Mouse (Mus musculus) ovary, adult 18-20 months (tissue): Measurements from ENCODE around the gene Rsph1.

Source experiments
- DNase-seq: peaks from one replicate; pipeline ENCODE4 v3.0.0; 2022; ENCODE audit warnings: low spot score, mixed read lengths

Rsph1 gene

DNA sequence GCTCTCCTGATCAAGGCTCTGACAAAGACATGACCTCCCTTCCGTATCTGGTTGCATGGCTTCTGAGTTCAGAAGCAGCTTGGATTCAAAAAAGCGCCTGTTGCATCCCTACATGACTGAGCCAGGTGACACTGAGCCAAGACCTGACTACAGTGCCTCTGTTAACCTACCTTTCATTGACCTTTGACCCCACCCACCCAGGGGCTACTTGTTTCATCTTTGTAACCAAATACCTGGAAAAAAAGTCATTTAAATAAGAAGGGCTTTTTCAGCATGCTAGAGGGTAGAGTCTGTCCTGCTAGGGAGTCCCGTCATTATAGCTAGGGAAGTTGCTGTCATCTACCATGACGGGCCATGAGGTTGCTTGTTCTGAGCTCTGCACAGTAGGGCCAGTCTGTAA, 26.2 kb upstream of the Rsph1 start:
- DNase-seq, result no peak

DNA sequence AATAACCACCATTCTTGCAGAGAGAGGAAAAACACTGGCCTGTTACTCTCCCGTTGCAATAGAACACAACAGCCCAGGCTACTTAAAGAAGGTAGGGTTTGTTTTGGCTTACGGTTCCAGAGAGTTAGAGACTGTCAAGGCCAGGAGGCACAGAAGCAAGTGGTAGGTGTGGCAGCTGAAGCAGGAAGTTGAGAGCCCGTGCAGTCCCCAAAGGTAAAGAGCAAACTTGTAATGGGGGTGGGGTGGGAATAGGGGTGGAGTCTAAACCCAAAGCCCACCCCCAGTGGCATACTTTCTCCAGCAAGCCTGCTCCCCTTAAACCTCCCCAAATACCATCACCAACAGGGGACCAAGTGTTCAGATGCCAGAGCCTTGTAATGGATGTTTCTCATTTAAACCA, 23.6 kb upstream of the Rsph1 start:
- DNase-seq, result no peak

DNA sequence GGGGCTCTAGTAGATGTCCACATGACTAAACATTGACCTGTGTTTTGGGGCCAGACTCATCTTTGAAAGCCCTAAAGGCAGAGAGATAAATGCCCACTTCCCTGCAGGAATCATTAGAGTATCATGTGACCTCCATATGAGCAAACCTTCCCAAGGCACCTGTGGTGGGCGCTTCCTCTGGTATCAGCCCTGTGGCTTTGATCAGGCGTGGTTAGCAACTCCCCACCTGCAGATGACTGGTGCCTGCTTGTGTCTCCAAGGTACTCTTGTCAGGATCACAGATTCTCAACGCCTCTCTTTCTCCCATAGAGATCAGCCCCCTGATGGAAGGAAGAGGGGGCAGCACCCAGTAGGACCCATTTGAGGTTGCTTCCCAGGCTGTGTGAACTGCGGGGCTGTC, 22.8 kb upstream of the Rsph1 start:
- no peak for DNase-seq

DNA sequence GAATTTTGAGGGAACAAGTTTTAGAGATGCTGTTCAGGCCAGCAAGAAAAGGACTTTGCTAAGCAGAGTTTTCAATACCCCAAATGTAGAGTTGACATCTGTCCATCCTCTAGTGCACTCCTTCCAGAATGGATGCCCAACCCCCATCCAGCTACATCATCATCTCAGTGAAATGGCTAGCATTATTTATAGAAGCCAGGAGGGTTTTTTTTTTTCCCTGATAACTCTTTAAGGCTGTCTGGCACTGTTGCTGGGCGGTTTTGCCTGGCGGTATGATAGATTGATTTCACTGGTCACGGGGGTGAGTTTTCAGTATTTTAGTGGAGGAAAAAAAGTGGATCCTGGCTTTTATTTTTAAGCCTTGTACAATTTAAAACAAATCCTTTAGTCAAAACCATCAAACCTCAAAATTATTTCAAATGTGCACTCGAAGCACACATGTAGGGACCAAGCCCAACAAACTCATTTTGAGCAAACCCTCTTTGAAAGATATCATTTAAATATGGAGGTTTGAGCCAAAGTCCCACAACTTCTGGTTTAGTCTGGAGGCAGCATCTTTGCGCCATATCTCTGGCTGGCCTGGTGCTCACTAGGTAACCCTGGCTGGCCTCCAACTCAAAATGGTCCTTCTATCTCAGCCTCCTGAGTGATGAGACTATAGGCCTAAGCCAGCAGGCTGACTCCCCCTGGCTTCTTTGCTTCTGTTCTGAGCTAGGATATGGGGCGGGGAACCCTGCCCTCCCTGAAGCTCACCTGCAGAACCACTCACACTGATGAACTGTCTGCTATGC, 21.4 kb upstream of the Rsph1 start:
- DNase-seq, result no peak

DNA sequence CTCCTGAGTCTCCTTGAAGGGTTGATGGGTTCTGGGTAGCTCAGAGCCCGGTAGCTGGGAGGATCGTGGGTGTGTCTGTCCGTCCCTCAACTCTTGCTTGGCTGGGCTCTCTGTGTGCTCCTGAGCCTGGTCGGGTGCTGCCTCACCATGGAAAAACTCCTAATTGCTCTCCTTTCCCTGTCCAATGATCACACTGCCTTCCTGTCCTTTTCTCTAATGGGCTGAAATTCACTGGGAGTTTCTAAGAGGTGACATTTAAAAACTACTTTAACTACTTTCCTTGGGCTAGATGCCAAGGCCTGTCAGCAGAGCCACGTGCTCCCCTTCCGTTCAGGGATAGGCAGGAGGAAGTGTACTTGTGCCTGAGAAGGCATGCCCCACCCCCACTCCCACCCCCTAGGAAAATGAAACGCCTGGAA, 20.3 kb upstream of the Rsph1 start:
- DNase-seq, result no peak

DNA sequence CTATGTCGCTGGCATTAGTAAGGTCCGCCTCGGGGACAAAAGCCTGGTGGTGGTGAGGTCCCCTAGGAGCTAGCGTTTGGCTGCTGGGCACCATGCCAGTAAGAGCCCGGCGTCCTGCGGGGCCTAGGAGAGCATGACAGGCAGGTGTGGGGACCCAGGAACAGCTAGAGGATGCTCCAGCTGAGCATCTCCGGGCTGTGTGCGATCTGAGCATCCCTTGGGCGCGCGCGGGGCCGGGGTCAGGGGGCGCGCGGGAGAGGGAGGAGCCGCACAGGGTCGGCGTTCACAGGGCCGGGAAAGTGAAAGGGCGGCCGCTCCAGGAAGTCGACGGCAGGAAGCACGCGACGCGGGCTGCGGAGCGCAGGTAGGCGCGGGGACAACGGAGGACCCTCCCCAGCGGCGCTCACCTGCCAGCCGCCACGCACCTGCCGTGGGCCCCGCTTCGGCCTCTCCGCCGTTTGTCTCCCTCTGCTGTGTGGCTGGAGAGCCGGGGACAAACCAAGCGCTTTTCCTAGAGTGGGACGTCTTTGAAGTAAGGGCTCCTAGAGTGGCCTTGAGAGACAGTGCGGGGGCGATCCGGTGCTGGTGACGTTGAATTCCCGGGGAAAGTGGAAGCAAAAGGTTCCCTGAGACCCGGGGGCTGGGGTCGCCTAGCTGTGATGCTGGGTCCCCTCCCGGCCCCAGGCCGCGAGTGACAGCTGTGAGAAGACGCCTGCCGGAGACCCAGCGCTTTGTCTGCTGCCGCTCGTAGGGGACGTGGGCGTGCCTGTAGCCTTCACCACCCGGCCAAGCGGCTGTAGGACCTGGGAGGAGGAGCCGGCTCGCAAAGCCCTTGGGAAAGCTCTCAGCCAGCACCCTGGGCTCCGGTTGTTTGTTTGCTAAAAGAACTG, 19.0 kb upstream of the Rsph1 start:
- DNase-seq, result peak; percentile 83

- DNase-seq, result no peak
These were observed 18.2 kb upstream of the Rsph1 start for GRCm38 (mm10) chr17:31295215-31295891.

- no peak for DNase-seq
These were observed 17.4 kb upstream of the Rsph1 start for GRCm38 (mm10) chr17:31294363-31295214.

- no peak for DNase-seq
These were observed 13.7 kb upstream of the Rsph1 start for GRCm38 (mm10) chr17:31290859-31291258.

- DNase-seq, result no peak
These were observed 13.1 kb upstream of the Rsph1 start for GRCm38 (mm10) chr17:31290311-31290710.

GRCm38 (mm10) chr17:31288999-31289726, 12.0 kb upstream of the Rsph1 start:
- DNase-seq, result no peak

- DNase-seq, result no peak
These were observed 10.0 kb upstream of the Rsph1 start for GRCm38 (mm10) chr17:31287216-31287615.

DNA sequence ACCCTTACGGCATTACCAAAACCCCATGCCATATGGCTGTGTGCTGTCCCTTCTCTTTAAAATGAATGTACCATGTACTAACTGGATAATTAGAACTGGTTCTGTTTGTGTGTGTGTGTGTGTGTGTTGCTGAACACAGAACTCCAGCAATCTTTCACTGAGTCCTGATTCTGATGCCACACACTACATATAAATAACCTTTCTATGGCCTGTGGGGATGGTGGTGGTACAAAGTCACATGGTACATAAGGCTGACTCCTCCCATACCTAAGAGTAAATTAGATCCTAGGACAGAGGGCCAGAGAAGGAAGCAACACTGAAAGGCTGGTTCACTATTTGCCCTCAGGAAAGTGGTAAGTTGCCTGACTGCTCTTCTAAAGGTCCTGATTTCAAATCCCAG, 9.3 kb upstream of the Rsph1 start, which contains the start of gene Slc37a1:
Slc37a1 (plus strand) TSS at position 301 of the 400 bp plus-strand sequence.
- DNase-seq, result no peak

GRCm38 (mm10) chr17:31285867-31286266, 8.7 kb upstream of the Rsph1 start:
- DNase-seq, result no peak

- no peak for DNase-seq
These were observed 5.5 kb upstream of the Rsph1 start for GRCm38 (mm10) chr17:31282687-31283053.

- no peak for DNase-seq
These were observed 4.9 kb upstream of the Rsph1 start for GRCm38 (mm10) chr17:31281830-31282686.

DNA sequence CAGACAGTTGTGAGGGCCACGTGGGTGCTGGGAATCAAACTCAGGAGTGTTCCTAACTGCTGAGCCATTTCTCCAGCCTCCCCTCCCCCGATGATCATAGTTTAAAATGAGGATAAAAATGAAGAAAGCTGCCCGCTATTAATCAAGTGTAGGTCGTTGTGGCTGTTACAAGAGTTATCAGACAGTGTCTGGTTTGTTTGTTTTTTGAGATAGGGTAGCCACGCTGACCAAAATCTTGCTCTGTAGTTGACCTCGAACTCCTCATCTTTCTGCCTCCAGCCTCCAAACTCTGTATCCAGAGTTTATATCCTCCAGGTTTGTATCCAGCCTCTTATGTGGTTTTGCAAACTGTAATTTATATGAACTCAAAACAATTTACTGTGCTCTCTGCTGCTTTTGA, 3.1 kb upstream of the Rsph1 start:
- no peak for DNase-seq

GRCm38 (mm10) chr17:31279541-31279940, 2.4 kb upstream of the Rsph1 start:
- no peak for DNase-seq

GRCm38 (mm10) chr17:31277931-31278330, 748 bp upstream of the Rsph1 start:
- no peak for DNase-seq
